Mouse (Mus musculus) forebrain, embryonic 15.5 days (tissue): ENCODE results near the gene Olfr985. TPM values are rescaled to one million over a fixed set of nuclear protein-coding genes. Genes with fewer than 3 reads are reported as not detected.

Experiments
- ATAC-seq: fragments of 200-750 bp; cut with Nextera tagmentation; replicated peaks from 2 replicates; pipeline ENCODE4 v1.8.0; 2017; ENCODE audit warnings: mild to moderate bottlenecking, moderate TSS enrichment, moderate library complexity
- H3K27ac ChIP-seq: fragments of 300-500 bp; sonication (generic); replicated peaks from 2 replicates; pipeline ENCODE4 v1.5.1; 2015; ENCODE audit warnings: mild to moderate bottlenecking, inconsistent platforms
- H3K27me3 ChIP-seq: fragments of 300-500 bp; sonication (generic); 2 replicates; pipeline ENCODE4 v1.6.1; 2015; ENCODE audit warnings: inconsistent platforms
- H3K36me3 ChIP-seq: fragments of 300-500 bp; sonication (generic); 2 replicates; pipeline ENCODE4 v1.6.1; 2015; ENCODE audit warnings: mild to moderate bottlenecking, inconsistent platforms
- H3K4me1 ChIP-seq: fragments of 300-500 bp; sonication (generic); 2 replicates; pipeline ENCODE4 v1.6.1; 2015; ENCODE audit warnings: inconsistent platforms
- H3K4me2 ChIP-seq: fragments of 300-500 bp; sonication (generic); replicated peaks from 2 replicates; pipeline ENCODE4 v1.6.1; 2015; ENCODE audit warnings: mild to moderate bottlenecking, inconsistent platforms
- H3K4me3 ChIP-seq: fragments of 300-500 bp; sonication (generic); 2 replicates; pipeline ENCODE4 v1.5.1; 2015; ENCODE audit warnings: mild to moderate bottlenecking, inconsistent platforms
- H3K9ac ChIP-seq: fragments of 300-500 bp; sonication (generic); replicated peaks from 2 replicates; pipeline ENCODE4 v1.6.1; 2015; ENCODE audit warnings: mild to moderate bottlenecking, inconsistent platforms
- H3K9me3 ChIP-seq: fragments of 300-500 bp; sonication (generic); 2 replicates; pipeline ENCODE4 v1.6.1; 2016; ENCODE audit warnings: inconsistent platforms
- WGBS: fragments of 180-500 bp; shearing (Covaris S2); methylation state at CpG from one replicate; pipeline ENCODE4 v1.1.7; 2015; ENCODE audit warnings: mixed read lengths; 5-methylcytosine and 5-hydroxymethylcytosine counted together
- polyA plus RNA-seq: library from polyadenylated mRNA; unstranded; fragments of >200 nt; fragmentation: Nextera tagmentation; extraction: Ambion mirVana; gene quantifications from 2 replicates; pipeline ENCODE4 v1.2.1, GENCODE M21; 2015

The Olfr985 gene
- not detected in 2 replicates for polyA plus RNA-seq

DNA sequence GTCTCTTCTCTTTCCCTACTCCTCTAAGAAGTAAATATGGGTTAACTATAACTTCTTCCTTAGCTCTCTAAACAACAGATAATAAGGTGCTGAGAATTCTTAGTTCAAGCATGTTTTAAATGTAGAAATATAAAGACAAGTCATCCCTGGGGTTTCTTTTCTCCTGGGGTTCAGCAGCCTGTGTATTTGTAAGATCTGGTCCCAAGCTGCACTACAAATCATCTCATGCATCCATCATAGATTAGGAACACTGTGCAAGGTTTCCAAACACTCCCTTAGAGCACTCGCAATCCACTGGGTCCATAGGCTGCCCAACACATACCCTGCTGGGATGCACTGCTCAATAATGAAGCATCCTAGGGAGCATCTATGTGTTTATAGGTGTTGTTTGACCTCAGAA is at the start of gene Olfr985:
Olfr985 (minus strand) TSS at position 101 of the 400 bp plus-strand sequence.
- no peak within 1 kb of the TSS for H3K4me2 ChIP-seq
- H3K4me1 ChIP-seq = no peaks in the 10 kb centered on the region
- WGBS = 85% methylated on average over 1 of the region's 1 CpGs
- no peaks in the 10 kb centered on the region for H3K9me3 ChIP-seq
- no peak within 1 kb of the TSS for H3K27ac ChIP-seq
- no peaks in the 10 kb centered on the region for H3K27me3 ChIP-seq
- H3K9ac ChIP-seq = no peak within 1 kb of the TSS
- no peak within 1 kb of the TSS for H3K4me3 ChIP-seq
- no peak for ATAC-seq
- H3K36me3 ChIP-seq = no peaks in the 10 kb centered on the region

GRCm38 (mm10) chr9:40177017-40177416 is 47.0 kb upstream of the Olfr985 start:
- Histone ChIP-seq H3K9me3 (no peaks in the 10 kb centered on the region), H3K4me1 (no peaks in the 10 kb centered on the region), H3K27ac (no peak overlapping the region), H3K9ac (no peak overlapping the region), H3K4me2 (no peak overlapping the region), H3K36me3 (no peaks in the 10 kb centered on the region), H3K4me3 (no peak overlapping the region), H3K27me3 (no peaks in the 10 kb centered on the region)
- WGBS = 86% methylated on average over 6 of the region's 6 CpGs
- ATAC-seq = no peak

DNA sequence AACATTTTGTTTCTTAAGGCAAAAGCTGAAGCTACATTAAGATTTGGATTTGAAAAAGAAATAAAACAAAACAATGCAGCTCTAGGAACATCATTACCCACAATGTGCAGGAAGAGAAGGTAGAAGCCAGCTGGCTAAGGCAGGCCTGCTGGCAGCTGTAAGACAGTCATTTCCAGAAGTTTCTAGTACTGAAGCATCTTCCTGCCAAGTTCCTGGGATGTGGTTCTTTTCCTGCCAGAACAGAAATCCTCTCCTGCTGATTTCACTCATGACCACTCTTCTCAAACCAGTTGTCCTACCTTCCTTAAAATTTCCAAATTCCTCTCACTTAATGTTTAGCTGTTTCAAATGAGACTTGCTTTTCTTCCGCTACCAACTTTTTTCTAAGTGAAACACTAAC is 36.5 kb upstream of the Olfr985 start:
- Histone ChIP-seq H3K27me3 (no peaks in the 10 kb centered on the region), H3K4me1 (no peaks in the 10 kb centered on the region), H3K4me2 (no peak overlapping the region), H3K4me3 (no peak overlapping the region), H3K9ac (no peak overlapping the region), H3K9me3 (no peaks in the 10 kb centered on the region), H3K27ac (no peak overlapping the region), H3K36me3 (no peaks in the 10 kb centered on the region)
- no peak for ATAC-seq
- WGBS = 94% methylated on average over 1 of the region's 1 CpGs

GRCm38 (mm10) chr9:40155118-40155644 is 25.2 kb upstream of the Olfr985 start:
- Histone ChIP-seq H3K27ac (no peak overlapping the region), H3K36me3 (no peaks in the 10 kb centered on the region), H3K9me3 (no peaks in the 10 kb centered on the region), H3K4me2 (no peak overlapping the region), H3K4me1 (no peaks in the 10 kb centered on the region), H3K4me3 (no peak overlapping the region), H3K9ac (no peak overlapping the region), H3K27me3 (no peaks in the 10 kb centered on the region)
- 75% methylated on average over 4 of the region's 4 CpGs for WGBS
- no peak for ATAC-seq

- Histone ChIP-seq H3K4me3 (no peak overlapping the region), H3K4me2 (no peak overlapping the region), H3K27ac (no peak overlapping the region), H3K4me1 (no peaks in the 10 kb centered on the region), H3K36me3 (no peaks in the 10 kb centered on the region), H3K9me3 (no peaks in the 10 kb centered on the region), H3K27me3 (no peaks in the 10 kb centered on the region), H3K9ac (no peak overlapping the region)
- ATAC-seq = no peak
- WGBS = 42% methylated on average over 1 of the region's 1 CpGs
Observed at GRCm38 (mm10) chr9:40141544-40141943, 11.6 kb upstream of the Olfr985 start.

DNA sequence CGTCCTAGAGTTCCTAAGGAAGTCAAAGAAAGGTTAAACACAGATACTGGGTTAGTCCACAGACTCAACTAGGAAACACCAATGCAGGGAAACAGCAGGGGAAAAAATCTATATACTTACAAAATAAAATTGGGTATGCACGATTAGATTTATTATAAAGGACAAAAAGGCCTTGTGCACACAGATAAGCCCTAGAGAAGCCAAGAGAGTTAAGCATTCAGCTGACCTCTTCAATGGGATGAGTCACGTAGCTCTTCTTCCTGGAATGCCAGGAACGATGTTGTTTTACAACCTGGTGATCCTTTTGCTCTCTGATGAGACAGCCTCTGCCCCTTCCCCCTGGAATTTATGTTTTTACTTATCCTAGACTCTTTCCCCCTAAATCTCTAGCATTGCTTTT is 9.5 kb upstream of the Olfr985 start:
- WGBS = 73% methylated on average over 4 of the region's 4 CpGs
- no peak overlapping the region for H3K4me3 ChIP-seq

DNA sequence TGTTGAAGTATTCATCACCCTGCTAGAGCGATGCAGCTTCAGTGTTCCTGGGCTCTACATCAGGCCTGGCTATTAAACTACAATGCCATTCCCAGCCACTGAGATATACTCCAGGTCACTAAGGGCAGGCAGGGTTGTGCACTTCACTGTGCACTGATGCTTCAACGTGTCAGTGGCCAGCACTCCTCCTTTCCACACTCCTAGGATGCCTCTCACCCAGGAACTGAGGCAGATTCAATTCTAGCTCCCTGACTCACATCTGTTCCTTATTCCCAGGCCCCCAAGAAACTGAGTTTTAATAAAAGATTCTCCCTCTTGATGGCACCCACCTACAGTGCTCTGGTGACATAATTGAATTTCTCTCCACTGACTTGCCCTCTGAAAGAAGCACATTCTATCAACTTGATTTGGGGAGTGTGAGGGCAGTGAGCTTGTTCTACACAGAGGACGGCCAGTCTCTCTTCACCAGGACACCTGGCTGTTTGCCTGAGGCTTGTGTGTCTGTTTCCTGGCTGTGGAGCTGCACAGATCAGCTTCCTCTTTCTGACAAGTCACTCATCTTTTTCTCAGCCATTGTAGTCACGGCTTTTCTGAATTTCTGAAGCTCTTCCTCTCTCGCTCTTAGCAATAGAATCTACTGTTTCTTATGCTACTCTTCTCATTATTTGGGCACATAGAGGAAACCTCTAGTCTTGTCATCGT is 7.2 kb upstream of the Olfr985 start:
- no peak overlapping the region for H3K4me2 ChIP-seq
- H3K4me1 ChIP-seq = no peaks in the 10 kb centered on the region
- no peak overlapping the region for H3K4me3 ChIP-seq
- no peaks in the 10 kb centered on the region for H3K36me3 ChIP-seq
- no peaks in the 10 kb centered on the region for H3K27me3 ChIP-seq
- WGBS = 82% methylated on average over 6 of the region's 6 CpGs
- ATAC-seq = no peak
- no peak overlapping the region for H3K27ac ChIP-seq
- H3K9ac ChIP-seq = no peak overlapping the region
- H3K9me3 ChIP-seq = no peaks in the 10 kb centered on the region

More for the DNA sequence above, 9.5 kb upstream of the Olfr985 start:
- no peak overlapping the region for H3K9ac ChIP-seq
- H3K27me3 ChIP-seq = no peaks in the 10 kb centered on the region
- no peak for ATAC-seq
- H3K27ac ChIP-seq = no peak overlapping the region
- H3K36me3 ChIP-seq = no peaks in the 10 kb centered on the region
- H3K4me2 ChIP-seq = no peak overlapping the region
- H3K4me1 ChIP-seq = no peaks in the 10 kb centered on the region
- H3K9me3 ChIP-seq = no peaks in the 10 kb centered on the region

- no peak for ATAC-seq
- Histone ChIP-seq H3K4me2 (no peak overlapping the region), H3K9me3 (no peaks in the 10 kb centered on the region), H3K4me1 (no peaks in the 10 kb centered on the region), H3K9ac (no peak overlapping the region), H3K36me3 (no peaks in the 10 kb centered on the region), H3K27ac (no peak overlapping the region), H3K4me3 (no peak overlapping the region), H3K27me3 (no peaks in the 10 kb centered on the region)
- WGBS = 94% methylated on average over 1 of the region's 1 CpGs
Observed at GRCm38 (mm10) chr9:40130556-40130955, 572 bp upstream of the Olfr985 start.

GRCm38 (mm10) chr9:40117287-40117659 is 12.7 kb downstream of the Olfr985 start:
- ATAC-seq = no peak
- H3K9ac ChIP-seq = no peak overlapping the region

DNA sequence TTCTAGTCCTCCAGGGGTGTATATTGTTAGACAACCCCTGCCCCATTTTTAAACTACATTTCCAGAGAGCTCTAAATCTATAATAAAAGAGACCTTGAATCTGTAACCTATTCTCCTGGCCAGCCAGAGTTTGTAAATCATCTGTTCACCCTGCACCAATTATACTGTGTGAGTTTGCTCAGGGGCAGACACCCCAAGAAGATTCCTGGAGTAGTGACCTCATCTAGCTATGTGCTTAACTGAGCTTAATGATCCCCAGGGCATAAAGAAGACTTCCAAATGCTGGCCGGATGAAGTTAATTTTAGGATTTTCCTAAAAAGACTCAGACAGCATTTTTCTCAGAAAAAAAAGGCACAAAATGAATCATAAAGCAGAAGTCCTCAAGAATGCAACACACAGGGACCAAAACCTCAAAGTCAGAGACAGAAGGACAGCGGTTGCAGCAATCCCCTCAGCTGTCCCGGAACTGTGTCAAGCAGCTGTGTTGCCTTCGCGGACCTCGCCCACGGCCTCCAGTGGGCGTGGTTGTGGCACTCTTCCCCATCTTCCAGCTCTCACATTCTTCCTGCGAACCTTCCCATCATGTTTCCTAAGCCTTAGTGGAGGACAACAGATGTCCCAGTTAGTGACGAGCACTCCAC is 13.2 kb downstream of the Olfr985 start:
- H3K27ac ChIP-seq = no peak overlapping the region
- no peaks in the 10 kb centered on the region for H3K36me3 ChIP-seq
- ATAC-seq = no peak
- no peak overlapping the region for H3K4me3 ChIP-seq
- no peak overlapping the region for H3K9ac ChIP-seq
- H3K4me1 ChIP-seq = no peaks in the 10 kb centered on the region
- 75% methylated on average over 10 of the region's 10 CpGs for WGBS
- no peaks in the 10 kb centered on the region for H3K9me3 ChIP-seq
- H3K27me3 ChIP-seq = no peaks in the 10 kb centered on the region
- H3K4me2 ChIP-seq = no peak overlapping the region

More at GRCm38 (mm10) chr9:40117287-40117659, 12.7 kb downstream of the Olfr985 start:
- Histone ChIP-seq H3K4me1 (no peaks in the 10 kb centered on the region), H3K4me3 (no peak overlapping the region), H3K27ac (no peak overlapping the region), H3K9me3 (no peaks in the 10 kb centered on the region), H3K4me2 (no peak overlapping the region), H3K36me3 (no peaks in the 10 kb centered on the region), H3K27me3 (no peaks in the 10 kb centered on the region)
- 80% methylated on average over 5 of the region's 5 CpGs for WGBS

GRCm38 (mm10) chr9:40114106-40114505 is 15.9 kb downstream of the Olfr985 start, which contains the start of gene Olfr984:
Gene Olfr984 (minus strand): TSS chr9:40114206.
- no peak within 1 kb of the TSS for H3K9ac ChIP-seq
- H3K27ac ChIP-seq = no peak within 1 kb of the TSS
- ATAC-seq = no peak
- H3K36me3 ChIP-seq = no peaks in the 10 kb centered on the region
- no peak within 1 kb of the TSS for H3K4me3 ChIP-seq
- WGBS = 80% methylated on average over 2 of the region's 2 CpGs
- no peaks in the 10 kb centered on the region for H3K9me3 ChIP-seq
- no peaks in the 10 kb centered on the region for H3K27me3 ChIP-seq
- H3K4me2 ChIP-seq = no peak within 1 kb of the TSS
- no peaks in the 10 kb centered on the region for H3K4me1 ChIP-seq

GRCm38 (mm10) chr9:40094769-40095168 is 35.2 kb downstream of the Olfr985 start:
- H3K4me1 ChIP-seq = no peaks in the 10 kb centered on the region
- no peaks in the 10 kb centered on the region for H3K36me3 ChIP-seq
- WGBS = 68% methylated on average over 3 of the region's 3 CpGs
- H3K4me2 ChIP-seq = no peak overlapping the region
- H3K27ac ChIP-seq = no peak overlapping the region
- H3K9ac ChIP-seq = no peak overlapping the region
- ATAC-seq = no peak
- no peaks in the 10 kb centered on the region for H3K9me3 ChIP-seq
- H3K4me3 ChIP-seq = no peak overlapping the region
- H3K27me3 ChIP-seq = no peaks in the 10 kb centered on the region
